Mouse (Mus musculus) myocyte (in vitro differentiated cells): Measurements from ENCODE around the gene Ryr1. TPM values are rescaled to one million over a fixed set of nuclear protein-coding genes. Genes with fewer than 3 reads are reported as not detected.

Experiments used
- H3K27me3 ChIP-seq: one replicate; pipeline ENCODE4 v1.6.1; 2011; ENCODE audit not compliant: control insufficient read depth, insufficient read depth, insufficient read length
- H3K36me3 ChIP-seq: one replicate; pipeline ENCODE4 v1.6.1; 2011; ENCODE audit not compliant: control insufficient read depth, insufficient read depth
- H3K4me2 ChIP-seq: one replicate; pipeline ENCODE4 v1.6.1; 2011; ENCODE audit warnings: low read depth, control low read depth
- H3K4me3 ChIP-seq: one replicate; pipeline ENCODE4 v1.5.1; 2011; ENCODE audit warnings: mild to moderate bottlenecking, control low read depth, moderate library complexity
- H3K79me2 ChIP-seq: one replicate; pipeline ENCODE4 v1.6.1; 2011; ENCODE audit not compliant: control insufficient read depth, insufficient read depth
- H3ac ChIP-seq: one replicate; pipeline ENCODE4 v1.6.1; 2011; ENCODE audit not compliant: control insufficient read depth, insufficient read length
- CEBPB ChIP-seq: IDR thresholded peaks from 2 replicates; pipeline ENCODE4 v1.6.1; 2011; ENCODE audit warnings: mild to moderate bottlenecking, moderate library complexity; ENCODE audit not compliant: poor library complexity, insufficient read depth, severe bottlenecking
- E2F4 ChIP-seq: IDR thresholded peaks from one replicate; pipeline ENCODE4 v1.6.1; 2011; ENCODE audit warnings: mild to moderate bottlenecking, control low read depth, moderate library complexity; ENCODE audit not compliant: insufficient read depth
- MAX ChIP-seq: IDR thresholded peaks from one replicate; pipeline ENCODE4 v1.6.1; 2011; ENCODE audit warnings: low read depth, mild to moderate bottlenecking, control low read depth
- MYOD1 ChIP-seq, 3 experiments: IDR thresholded peaks; one replicate each; pipeline ENCODE4 v1.6.1; 2011; ENCODE audit warnings: control low read depth in 2 of 3, low read depth in 2 of 3, mild to moderate bottlenecking in 2 of 3, moderate library complexity in 1 of 3; ENCODE audit not compliant: insufficient read length in 2 of 3, control insufficient read depth in 1 of 3
- MYOG ChIP-seq, 3 experiments: IDR thresholded peaks; one replicate each; pipeline ENCODE4 v1.6.1; 2011; ENCODE audit warnings: control low read depth in 2 of 3, low read depth in 2 of 3, mild to moderate bottlenecking in 2 of 3; ENCODE audit not compliant: insufficient read length in 2 of 3, control insufficient read depth in 1 of 3, insufficient read depth in 1 of 3
- POLR2A ChIP-seq: IDR thresholded peaks from one replicate; pipeline ENCODE4 v1.6.1; 2011; ENCODE audit warnings: low read depth, mild to moderate bottlenecking, control low read depth, moderate library complexity; ENCODE audit not compliant: insufficient read length
- POLR2AphosphoS2 ChIP-seq: IDR thresholded peaks from one replicate; pipeline ENCODE4 v1.6.1; 2011; ENCODE audit warnings: low read depth, control low read depth; ENCODE audit not compliant: insufficient read length
- REST ChIP-seq: IDR thresholded peaks from one replicate; pipeline ENCODE4 v1.6.1; 2011; ENCODE audit warnings: mild to moderate bottlenecking, control low read depth, moderate library complexity; ENCODE audit not compliant: insufficient read depth, insufficient read length
- SRF ChIP-seq: IDR thresholded peaks from one replicate; pipeline ENCODE4 v1.6.1; 2011; ENCODE audit warnings: low read depth; ENCODE audit not compliant: control insufficient read depth, insufficient read length
- TCF12 ChIP-seq: IDR thresholded peaks from one replicate; pipeline ENCODE4 v1.6.1; 2011; ENCODE audit warnings: mild to moderate bottlenecking, control low read depth; ENCODE audit not compliant: poor library complexity, insufficient read depth, severe bottlenecking
- TCF3 ChIP-seq: IDR thresholded peaks from one replicate; pipeline ENCODE4 v1.6.1; 2011; ENCODE audit warnings: low read depth, control low read depth; ENCODE audit not compliant: insufficient read length
- USF1 ChIP-seq: IDR thresholded peaks from one replicate; pipeline ENCODE4 v1.6.1; 2011; ENCODE audit warnings: low read depth, mild to moderate bottlenecking, control low read depth, moderate library complexity
- polyA plus RNA-seq: library from polyadenylated mRNA; unstranded; fragments of >200 nt; fragmentation: generic; extraction: Trizol; gene quantifications from one replicate; pipeline ENCODE4 v1.2.1, GENCODE M21; 2012; ENCODE audit warnings: missing spikeins

Ryr1 gene
- polyA plus RNA-seq, 1 experiment, result 73.1 TPM

DNA sequence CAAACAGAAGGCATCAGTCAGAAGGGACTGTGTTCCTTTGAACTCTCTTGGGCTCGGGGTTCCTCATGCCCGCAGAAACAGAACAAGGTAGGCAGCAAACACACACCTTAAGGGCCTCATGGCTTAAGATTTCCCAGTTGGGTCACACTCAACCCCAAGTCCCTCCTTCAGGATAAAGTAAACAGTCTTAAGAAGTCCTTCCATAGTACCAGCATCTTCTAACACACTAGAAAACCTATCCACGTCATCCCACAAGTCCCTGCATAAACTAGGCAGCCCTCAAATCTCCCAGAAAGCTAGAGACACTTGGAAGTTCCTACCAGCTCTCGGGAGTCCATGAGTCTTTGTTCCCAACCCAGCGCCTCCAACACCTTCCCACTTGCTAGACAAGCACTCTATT, 37.3 kb upstream of the Ryr1 start:
- no peak overlapping the region for H3K4me2 ChIP-seq

DNA sequence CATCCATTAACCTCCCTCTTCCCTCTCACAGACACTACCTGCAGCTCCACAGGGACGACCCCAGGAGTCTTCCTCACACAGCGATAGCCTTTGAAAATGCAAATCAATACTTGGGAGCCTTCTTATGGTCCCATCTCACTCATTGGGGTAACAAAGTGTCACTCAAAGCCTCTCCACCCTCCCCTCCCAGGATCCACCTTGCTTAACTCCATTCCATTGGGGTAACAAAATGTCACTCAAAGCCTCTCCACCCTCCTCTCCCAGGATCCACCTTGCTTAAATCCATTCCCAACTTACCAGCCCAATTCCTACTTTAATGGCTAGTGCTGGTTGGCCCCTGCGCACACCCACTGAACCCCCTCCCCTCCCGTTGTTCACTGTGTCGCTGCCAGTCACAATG, 33.3 kb upstream of the Ryr1 start:
- H3K4me2 ChIP-seq, result no peak overlapping the region
- H3K36me3 ChIP-seq, result no peaks in the 10 kb centered on the region

More for the DNA sequence above, 37.3 kb upstream of the Ryr1 start:
- no peaks in the 10 kb centered on the region for H3K27me3 ChIP-seq
- H3K4me3 ChIP-seq, result no peak overlapping the region
- H3K79me2 ChIP-seq, result no peaks in the 10 kb centered on the region
- no peaks in the 10 kb centered on the region for H3K36me3 ChIP-seq
- H3ac ChIP-seq, result no peak overlapping the region
- no peak for TF ChIP-seq MYOG (IDR thresholded peaks at IDR 0.05; ENCODE audit: control insufficient read depth in 1 of 3, insufficient read depth in 1 of 3, insufficient read length in 2 of 3, low read depth in 2 of 3)
- no peak for TF ChIP-seq SRF
- TF ChIP-seq E2F4, result no peak
- TF ChIP-seq TCF3, result no peak
- no peak for TF ChIP-seq TCF12
- TF ChIP-seq MYOD1 (IDR thresholded peaks at IDR 0.05; ENCODE audit: control insufficient read depth in 1 of 3, insufficient read length in 2 of 3, low read depth in 2 of 3), result no peak
- no peak for TF ChIP-seq POLR2A
- no peak for TF ChIP-seq POLR2AphosphoS2
- no peak for TF ChIP-seq MAX
- TF ChIP-seq REST, result no peak
- TF ChIP-seq USF1, result no peak
- no peak for TF ChIP-seq CEBPB

DNA sequence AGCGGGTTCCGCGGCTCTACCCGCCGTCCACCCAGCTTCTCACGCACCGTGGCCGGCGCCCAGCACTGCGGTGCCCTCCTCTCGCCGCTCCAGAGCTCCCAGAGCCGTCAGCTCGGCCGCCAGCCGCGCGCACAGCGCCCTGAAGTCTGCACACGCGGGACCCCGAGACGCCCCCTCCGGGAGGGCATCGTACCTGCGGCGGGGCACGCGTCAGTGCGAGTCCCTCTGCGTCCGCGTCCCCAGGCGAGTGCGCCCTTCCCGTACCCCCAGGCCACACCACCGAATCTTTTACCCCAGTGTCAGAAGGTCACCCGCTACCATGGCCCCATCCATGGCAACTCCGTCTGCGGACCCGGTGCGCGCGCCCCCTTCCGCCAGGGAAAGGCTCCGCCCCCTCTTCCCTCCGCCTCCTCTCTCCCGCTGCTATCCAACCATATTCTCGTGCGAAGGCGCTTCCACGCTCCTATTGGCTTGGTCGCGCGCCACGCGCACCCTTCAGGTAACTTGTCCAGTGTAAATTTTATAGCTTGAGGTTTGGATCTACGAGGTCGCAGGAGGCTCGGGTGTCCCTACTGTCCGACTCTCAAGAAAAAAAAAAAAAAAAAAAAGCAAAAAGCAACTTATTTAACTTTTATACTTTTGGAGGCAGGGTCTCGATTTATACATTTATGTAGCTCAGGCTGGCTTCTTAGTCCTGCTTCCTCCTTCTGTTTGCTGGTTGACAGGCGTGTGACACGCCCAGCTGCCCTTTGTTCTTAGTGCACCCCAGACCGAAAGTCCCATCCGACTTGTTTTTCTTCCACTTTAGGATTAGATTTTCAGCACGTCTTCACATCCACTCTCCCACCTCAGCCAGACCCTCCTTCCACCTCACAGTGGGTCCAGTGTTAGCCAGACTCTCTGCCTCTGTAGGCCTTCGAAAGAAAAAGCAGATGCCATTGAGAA, 31.1 kb upstream of the Ryr1 start, which contains the start of gene Fam98c:
Gene Fam98c (minus strand): TSS at position 397 of the 945 bp plus-strand sequence.
- Histone ChIP-seq H3K79me2 (no peaks in the 10 kb centered on the region), H3K4me3 (peak within 1 kb of the TSS; percentile 22), H3K4me2 (peak within 1 kb of the TSS; percentile 70), H3ac (peak within 1 kb of the TSS; percentile 36), H3K36me3 (no peaks in the 10 kb centered on the region), H3K27me3 (no peaks in the 10 kb centered on the region)
- TF ChIP-seq POLR2A (peak; percentile 54), SRF (no peak), POLR2AphosphoS2 (peak; percentile 73), MYOG (IDR thresholded peaks at IDR 0.05; ENCODE audit: control insufficient read depth in 1 of 3, insufficient read depth in 1 of 3, insufficient read length in 2 of 3, low read depth in 2 of 3) (no peak), CEBPB (no peak)

More for the DNA sequence above, 33.3 kb upstream of the Ryr1 start:
- no peaks in the 10 kb centered on the region for H3K79me2 ChIP-seq
- H3K4me3 ChIP-seq, result no peak overlapping the region
- H3K27me3 ChIP-seq, result no peaks in the 10 kb centered on the region
- no peak overlapping the region for H3ac ChIP-seq
- no peak for TF ChIP-seq MAX

DNA sequence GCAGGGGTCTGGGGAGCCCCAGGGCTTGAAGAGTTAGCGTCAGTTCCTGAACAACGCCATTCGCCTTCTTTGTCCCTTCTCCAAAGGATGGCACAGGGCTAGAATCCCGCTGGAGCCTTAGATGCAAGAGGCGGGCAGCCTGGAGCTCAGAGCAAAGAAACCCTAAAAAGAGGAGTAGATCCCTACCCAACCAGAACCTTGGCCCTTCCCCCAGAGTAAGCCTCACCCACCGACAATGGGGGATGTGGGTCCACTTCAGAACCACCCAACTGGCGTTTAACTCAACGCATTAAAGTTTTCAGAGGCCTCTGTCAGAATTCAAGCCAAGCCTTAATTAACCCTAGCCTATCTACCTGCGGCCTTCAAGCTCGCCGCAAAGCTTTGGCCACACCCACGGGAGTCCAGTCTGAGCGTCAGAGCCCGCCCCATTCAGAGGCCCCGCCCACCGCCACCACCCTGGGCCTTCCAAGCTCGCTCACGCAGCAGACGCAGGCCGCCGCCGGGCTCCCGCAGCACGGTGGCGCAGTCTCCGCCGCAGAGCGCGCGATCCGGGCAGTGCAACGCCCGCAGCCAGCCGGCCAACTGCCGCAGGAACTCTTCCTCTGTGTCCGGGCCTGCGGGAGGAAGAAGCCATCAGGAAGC, 30.3 kb upstream of the Ryr1 start:
- Histone ChIP-seq H3K4me2 (peak overlapping the region; percentile 70), H3K79me2 (no peaks in the 10 kb centered on the region), H3K4me3 (peak overlapping the region; percentile 22), H3ac (peak overlapping the region; percentile 36), H3K27me3 (no peaks in the 10 kb centered on the region), H3K36me3 (no peaks in the 10 kb centered on the region)
- no peak for TF ChIP-seq REST
- TF ChIP-seq USF1, result no peak
- TF ChIP-seq MYOG (IDR thresholded peaks at IDR 0.05; ENCODE audit: control insufficient read depth in 1 of 3, insufficient read depth in 1 of 3, insufficient read length in 2 of 3, low read depth in 2 of 3), result no peak
- no peak for TF ChIP-seq CEBPB
- TF ChIP-seq POLR2A, result peak; percentile 73
- no peak for TF ChIP-seq SRF
- no peak for TF ChIP-seq TCF12
- peak; percentile 38 for TF ChIP-seq POLR2AphosphoS2
- no peak for TF ChIP-seq TCF3
- no peak for TF ChIP-seq MAX
- TF ChIP-seq MYOD1 (IDR thresholded peaks at IDR 0.05; ENCODE audit: control insufficient read depth in 1 of 3, insufficient read length in 2 of 3, low read depth in 2 of 3), result no peak
